Mouse (Mus musculus) E14TG2a.4 (cell line): ENCODE results near the gene Zfp872.

Source experiments
- CTCF ChIP-seq: conservative IDR thresholded peaks from 2 replicates; pipeline ENCODE4 v1.5.1; 2014; ENCODE audit warnings: low read length
- NANOG ChIP-seq: IDR thresholded peaks from 2 replicates; pipeline ENCODE4 v1.6.1; 2014; ENCODE audit warnings: borderline replicate concordance, low read length, mixed read lengths
- POU5F1 ChIP-seq: IDR thresholded peaks from 2 replicates; pipeline ENCODE4 v1.6.1; 2014; ENCODE audit warnings: low read length, borderline replicate concordance

- TF ChIP-seq CTCF (no peak), NANOG (no peak), POU5F1 (no peak)
Observed at GRCm38 (mm10) chr9:22172318-22172717, 15.6 kb upstream of the Zfp872 start.
